18 mouse cellular contexts compared by ENCODE assay signal in the genomic region with DNA sequence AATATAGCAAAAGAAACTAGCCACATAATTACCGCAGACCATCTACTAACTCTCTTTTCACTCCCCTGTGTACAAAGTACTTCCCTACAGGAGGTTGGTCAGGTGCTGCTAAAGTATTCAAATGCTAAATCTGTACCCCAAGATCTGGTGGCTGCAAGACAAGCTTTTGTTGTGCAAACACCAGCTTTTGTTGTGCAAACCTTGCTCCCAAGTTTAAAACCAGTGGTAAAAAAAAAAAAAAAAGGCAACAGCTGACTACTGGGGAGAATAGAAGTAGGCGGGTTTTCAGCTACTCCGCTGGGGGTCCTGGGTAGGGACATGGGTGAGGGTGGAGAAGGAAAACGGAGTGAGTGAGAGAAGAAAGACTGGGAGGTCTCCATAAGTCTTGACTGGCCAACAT. TPM values are rescaled to one million over a fixed set of nuclear protein-coding genes. Genes with fewer than 3 reads are reported as not detected.
DNase-seq lines count a peak whose midpoint lies in the region; ATAC-seq and TF ChIP-seq lines count a peak whose summit lies in the region.
"Had no signal": no experiment of that assay in that cellular context is flagged by ENCODE, and none has a peak within 500 bp of the region (broad histone marks: within the 10 kb centered on the region; RNA-seq: fewer than 3 reads in every experiment).

No protein-coding gene starts in this region.

- no peak overlapping the region for H3K4me3 ChIP-seq in hindbrain, embryonic 11.5 days (ENCODE audit: low read depth, low read length)
- no peak overlapping the region for H3K4me3 ChIP-seq in hindbrain, embryonic 13.5 days
- H3K4me3 ChIP-seq in stomach, embryonic 16.5 days (replicated peaks; ENCODE audit: low read length), result no peak overlapping the region
- H3K4me3 ChIP-seq in stomach, postnatal 0 days (ENCODE audit: low read depth, low read length), result no peak overlapping the region
- H3K4me3 ChIP-seq: limb, embryonic 12.5 days had no signal

- H3K9ac ChIP-seq in hindbrain, embryonic 11.5 days (ENCODE audit: low read depth, low read length), result no peak overlapping the region
- H3K9ac ChIP-seq in hindbrain, embryonic 13.5 days, result no peak overlapping the region
- no peak overlapping the region for H3K9ac ChIP-seq in stomach, embryonic 16.5 days (ENCODE audit: low read length)
- no peak overlapping the region for H3K9ac ChIP-seq in stomach, postnatal 0 days (ENCODE audit: low read length)
- H3K9ac ChIP-seq: forebrain, postnatal 0 days; limb, embryonic 12.5 days had no signal

- H3K27ac ChIP-seq in hindbrain, embryonic 11.5 days (ENCODE audit: low read depth, low read length), result no peak overlapping the region
- H3K27ac ChIP-seq in hindbrain, embryonic 13.5 days, result no peak overlapping the region
- H3K27ac ChIP-seq in stomach, embryonic 16.5 days (ENCODE audit: low read length), result peak overlapping the region; percentile 52; the same call in 1 of the 2 replicates
- H3K27ac ChIP-seq in stomach, postnatal 0 days (replicated peaks), result no peak overlapping the region
- H3K27ac ChIP-seq: limb, embryonic 12.5 days; macrophage had no signal

- 0 out of 2 replicates have a peak, but pooled peaks have one; percentile 43 for ATAC-seq in hindbrain, embryonic 11.5 days (ENCODE audit: low FRiP score)
- ATAC-seq in hindbrain, embryonic 13.5 days (ENCODE audit: low FRiP score), result no peak
- ATAC-seq in stomach, embryonic 16.5 days (ENCODE audit: insufficient read depth, low FRiP score), result no peak
- no peak for ATAC-seq in stomach, postnatal 0 days (ENCODE audit: low FRiP score, low TSS enrichment)
- ATAC-seq: forebrain, postnatal 0 days; Patski had no signal

- no peaks in the 10 kb centered on the region for H3K27me3 ChIP-seq in hindbrain, embryonic 11.5 days (ENCODE audit: control insufficient read depth, insufficient read depth, low read length)
- H3K27me3 ChIP-seq in hindbrain, embryonic 13.5 days, result no peaks in the 10 kb centered on the region
- no peaks in the 10 kb centered on the region for H3K27me3 ChIP-seq in stomach, embryonic 16.5 days (ENCODE audit: control insufficient read depth, insufficient read depth, low read length)
- no peaks in the 10 kb centered on the region for H3K27me3 ChIP-seq in stomach, postnatal 0 days (ENCODE audit: control insufficient read depth, insufficient read depth, low read length)
- no peaks in the 10 kb centered on the region for H3K27me3 ChIP-seq in splenic B cell, adult 2 months (ENCODE audit: control insufficient read depth, insufficient read depth, low read length, poor library complexity, severe bottlenecking)
- H3K27me3 ChIP-seq: limb, embryonic 12.5 days; Patski had no signal

- TF ChIP-seq EP300 in stomach, postnatal 0 days (optimal IDR thresholded peaks at IDR 0.05), result no peak

- H3K36me3 ChIP-seq in hindbrain, embryonic 11.5 days (ENCODE audit: control insufficient read depth, insufficient read depth, low read length), result no peaks in the 10 kb centered on the region
- H3K36me3 ChIP-seq in hindbrain, embryonic 13.5 days, result no peaks in the 10 kb centered on the region
- no peaks in the 10 kb centered on the region for H3K36me3 ChIP-seq in stomach, embryonic 16.5 days (ENCODE audit: control insufficient read depth, insufficient read depth, low read length)
- H3K36me3 ChIP-seq in stomach, postnatal 0 days (ENCODE audit: control insufficient read depth, insufficient read depth, low read length), result no peaks in the 10 kb centered on the region
- H3K36me3 ChIP-seq in splenic B cell, adult 2 months (ENCODE audit: control insufficient read depth, insufficient read depth, low read length, poor library complexity, severe bottlenecking), result no peaks in the 10 kb centered on the region

- 34% methylated on average over 4 of the region's 4 CpGs for WGBS in hindbrain, embryonic 11.5 days
- WGBS in hindbrain, embryonic 13.5 days, result 21% methylated on average over 4 of the region's 4 CpGs
- 52% methylated on average over 4 of the region's 4 CpGs for WGBS in stomach, embryonic 16.5 days
- 41% methylated on average over 4 of the region's 4 CpGs for whole genome bisulfite sequencing in stomach, postnatal 0 days

- no peak for TF ChIP-seq CTCF in stomach, postnatal 0 days (IDR thresholded peaks at IDR 0.05; ENCODE audit: low read depth)

- H3K9me3 ChIP-seq in hindbrain, embryonic 11.5 days (ENCODE audit: control insufficient read depth, low read length), result no peaks in the 10 kb centered on the region
- H3K9me3 ChIP-seq in hindbrain, embryonic 13.5 days, result no peaks in the 10 kb centered on the region
- H3K9me3 ChIP-seq in stomach, embryonic 16.5 days (replicated peaks; ENCODE audit: control insufficient read depth, low read length), result no peaks in the 10 kb centered on the region
- no peaks in the 10 kb centered on the region for H3K9me3 ChIP-seq in stomach, postnatal 0 days (ENCODE audit: control insufficient read depth, low read length)

- peaks cover 2% of the 10 kb centered on the region; the same call in 1 of the 2 replicates for H3K4me1 ChIP-seq in hindbrain, embryonic 11.5 days (replicated peaks; ENCODE audit: control insufficient read depth, insufficient read depth, low read length)
- H3K4me1 ChIP-seq in hindbrain, embryonic 13.5 days (replicated peaks), result peaks cover 16% of the 10 kb centered on the region
- H3K4me1 ChIP-seq in stomach, embryonic 16.5 days (ENCODE audit: control insufficient read depth, insufficient read depth, low read length), result 0 out of 2 replicates have a peak, but pooled peaks cover 16% of the 10 kb centered on the region
- H3K4me1 ChIP-seq in stomach, postnatal 0 days (replicated peaks; ENCODE audit: control insufficient read depth, insufficient read depth), result no peaks in the 10 kb centered on the region

- intact Hi-C loops in left cerebral cortex, postnatal 14 days (cut with DNase I), result no loop called here

- DNase-seq in hindbrain, embryonic 11.5 days (ENCODE audit: low spot score), result no peak
- no peak for DNase-seq in stomach, postnatal 0 days (ENCODE audit: low spot score)
- peak; percentile 94 for DNase-seq in ZHBTc4 (ENCODE audit: low read depth, low spot score)
- peak; percentile 56 for DNase-seq in splenic B cell, adult 2 months (ENCODE audit: low read depth, low spot score)
- no peak for DNase-seq in kidney, adult 9 months
- no peak for DNase-seq in left cerebral cortex, postnatal 14 days (ENCODE audit: low spot score in 2 of 2)
- DNase-seq: adrenal gland, adult 2 months; cerebellum, adult 8-10 months; embryo, embryonic 11 days; forebrain, postnatal 0 days; gastrocnemius, postnatal 10 days; heart, postnatal 14 days; kidney, adult 8-10 months had no signal

- no peak overlapping the region for H3K4me2 ChIP-seq in hindbrain, embryonic 11.5 days (replicated peaks; ENCODE audit: low read depth, low read length)
- H3K4me2 ChIP-seq in hindbrain, embryonic 13.5 days, result no peak overlapping the region
- no peak overlapping the region for H3K4me2 ChIP-seq in stomach, embryonic 16.5 days (ENCODE audit: low read depth, low read length)
- no peak overlapping the region for H3K4me2 ChIP-seq in stomach, postnatal 0 days (replicated peaks; ENCODE audit: low read depth)
- H3K4me2 ChIP-seq: limb, embryonic 12.5 days had no signal

RNA-seq across cellular contexts. Expression of a gene that starts 19.1 kb away (rescaled TPM):
- polyA plus RNA-seq in hindbrain, embryonic 11.5 days (2014; fragmentation: Nextera tagmentation; extraction: Ambion mirVana), result 138 and 142 TPM in 2 replicates
- 98.2 and 104 TPM in 2 replicates for polyA plus RNA-seq in hindbrain, embryonic 13.5 days (2015; fragmentation: Nextera tagmentation; extraction: Ambion mirVana)
- polyA plus RNA-seq in stomach, embryonic 16.5 days (2015; fragmentation: Nextera tagmentation; extraction: Ambion mirVana), result 82.3 and 83.5 TPM in 2 replicates
- polyA plus RNA-seq in stomach, postnatal 0 days (2015; fragmentation: Nextera tagmentation; extraction: Ambion mirVana), result 36.0 and 38.0 TPM in 2 replicates
- 10 to 100 TPM; 61.5 to 75.1 TPM for total RNA-seq in left cerebral cortex, postnatal 14 days (2021)

Comparison
In these comparisons a context has a peak if more than half of its experiments do, and no peak if none do; other contexts are left out.
1. DNase-seq: peak in ZHBTc4 (single experiment) and splenic B cell, adult 2 months (single experiment); none in hindbrain, embryonic 11.5 days (single experiment), stomach, postnatal 0 days (single experiment), kidney, adult 9 months (single experiment) and left cerebral cortex, postnatal 14 days (0 of 2).